Mouse (Mus musculus) bone marrow macrophage, adult 2 months (primary cell): ENCODE data around the gene Prickle3.

ENCODE experiments used
- CTCF ChIP-seq: IDR thresholded peaks from 2 replicates; pipeline ENCODE4 v1.5.1; 2012; ENCODE audit warnings: low read depth, mild to moderate bottlenecking, low read length, moderate library complexity
- POLR2A ChIP-seq: IDR thresholded peaks from 2 replicates; pipeline ENCODE4 v1.6.1; 2012; ENCODE audit warnings: mild to moderate bottlenecking, low read depth, low read length, borderline replicate concordance

GRCm38 (mm10) chrX:7692862-7693261, 35.8 kb downstream of the Prickle3 start:
- TF ChIP-seq POLR2A (no peak), CTCF (no peak)
